Mouse (Mus musculus) liver, embryonic 16.5 days (tissue): ENCODE results near the gene Clcn2. TPM values are rescaled to one million over a fixed set of nuclear protein-coding genes. Genes with fewer than 3 reads are reported as not detected.

ENCODE experiments used
- ATAC-seq: fragments of 200-750 bp; cut with Nextera tagmentation; 2 replicates; pipeline ENCODE4 v1.8.0; 2017; ENCODE audit warnings: low read depth, mild to moderate bottlenecking, moderate number of reproducible peaks, moderate library complexity
- H3K27ac ChIP-seq: fragments of 300-500 bp; sonication (generic); 2 replicates; pipeline ENCODE4 v1.5.1; 2014; ENCODE audit warnings: mild to moderate bottlenecking, low read length
- H3K27me3 ChIP-seq: fragments of 300-500 bp; sonication (generic); 2 replicates; pipeline ENCODE4 v1.6.1; 2014; ENCODE audit warnings: low read depth, low read length, mixed read lengths; ENCODE audit not compliant: control insufficient read depth, insufficient read depth
- H3K36me3 ChIP-seq: fragments of 300-500 bp; sonication (generic); 2 replicates; pipeline ENCODE4 v1.6.1; 2014; ENCODE audit warnings: mild to moderate bottlenecking; ENCODE audit not compliant: control insufficient read depth, insufficient read depth
- H3K4me1 ChIP-seq: fragments of 300-500 bp; sonication (generic); 2 replicates; pipeline ENCODE4 v1.6.1; 2014; ENCODE audit warnings: low read depth, low read length, mixed read lengths; ENCODE audit not compliant: control insufficient read depth
- H3K4me2 ChIP-seq: fragments of 300-500 bp; sonication (generic); 2 replicates; pipeline ENCODE4 v1.6.1; 2014; ENCODE audit warnings: low read depth, low read length, mixed read lengths
- H3K4me3 ChIP-seq: fragments of 300-500 bp; sonication (generic); 2 replicates; pipeline ENCODE4 v1.5.1; 2014; ENCODE audit warnings: low read depth, mild to moderate bottlenecking, low read length
- H3K9ac ChIP-seq: fragments of 300-500 bp; sonication (generic); 2 replicates; pipeline ENCODE4 v1.6.1; 2014; ENCODE audit warnings: low read depth, low read length
- H3K9me3 ChIP-seq: fragments of 300-500 bp; sonication (generic); replicated peaks from 2 replicates; pipeline ENCODE4 v1.6.1; 2016; ENCODE audit warnings: low read length; ENCODE audit not compliant: control insufficient read depth
- WGBS: fragments of 180-500 bp; shearing (Covaris S2); extraction: QIAGEN DNeasy Blood & Tissue Kit; methylation state at CpG from one replicate; pipeline ENCODE4 v1.1.7; 2014; ENCODE audit not compliant: insufficient replicate concordance; 5-methylcytosine and 5-hydroxymethylcytosine counted together
- polyA plus RNA-seq: library from polyadenylated mRNA; unstranded; fragments of >200 nt; fragmentation: Nextera tagmentation; extraction: Ambion mirVana; gene quantifications from 2 replicates; pipeline ENCODE4 v1.2.1, GENCODE M21; 2015

The Clcn2 gene
- polyA plus RNA-seq, 1 experiment from 2014 or later: 11.5 TPM

- H3K36me3 ChIP-seq: peaks cover 48% of the 10 kb centered on the region
- no peak overlapping the region for H3K27ac ChIP-seq
- H3K9me3 ChIP-seq: no peaks in the 10 kb centered on the region
- H3K4me2 ChIP-seq: no peak overlapping the region
- ATAC-seq: no peak
- H3K9ac ChIP-seq: no peak overlapping the region
- no peak overlapping the region for H3K4me3 ChIP-seq
- peaks cover 17% of the 10 kb centered on the region for H3K4me1 ChIP-seq
- peaks cover 13% of the 10 kb centered on the region for H3K27me3 ChIP-seq
- WGBS: 45% methylated on average over 3 of the region's 3 CpGs
These were observed 26.8 kb downstream of the Clcn2 start for GRCm38 (mm10) chr16:20690774-20691173.

- Histone ChIP-seq H3K4me3 (peak overlapping the region; percentile 10; the same call in 1 of the 2 replicates), H3K4me2 (peak overlapping the region; percentile 46), H3K36me3 (peaks cover 71% of the 10 kb centered on the region), H3K4me1 (peaks cover 43% of the 10 kb centered on the region), H3K27me3 (no peaks in the 10 kb centered on the region), H3K27ac (peak overlapping the region; percentile 51), H3K9ac (peak overlapping the region; percentile 11; the same call in 1 of the 2 replicates), H3K9me3 (no peaks in the 10 kb centered on the region)
- WGBS: 53% methylated on average over 10 of the region's 10 CpGs
- peak; percentile 73 for ATAC-seq
These were observed 39.4 kb downstream of the Clcn2 start for GRCm38 (mm10) chr16:20677974-20678675.

GRCm38 (mm10) chr16:20677380-20677779 lies 40.2 kb downstream of the Clcn2 start:
- no peak for ATAC-seq
- peaks cover 44% of the 10 kb centered on the region for H3K4me1 ChIP-seq
- no peak overlapping the region for H3K4me2 ChIP-seq

GRCm38 (mm10) chr16:20676702-20677101 lies 40.8 kb downstream of the Clcn2 start:
- H3K9me3 ChIP-seq: no peaks in the 10 kb centered on the region
- H3K4me1 ChIP-seq: peaks cover 49% of the 10 kb centered on the region
- ATAC-seq: no peak
- 74% methylated on average over 4 of the region's 4 CpGs for WGBS
- H3K36me3 ChIP-seq: peaks cover 58% of the 10 kb centered on the region
- no peaks in the 10 kb centered on the region for H3K27me3 ChIP-seq
- H3K4me2 ChIP-seq: no peak overlapping the region
- no peak overlapping the region for H3K4me3 ChIP-seq
- H3K27ac ChIP-seq: no peak overlapping the region
- no peak overlapping the region for H3K9ac ChIP-seq

More at GRCm38 (mm10) chr16:20677380-20677779, 40.2 kb downstream of the Clcn2 start:
- no peak overlapping the region for H3K4me3 ChIP-seq
- H3K36me3 ChIP-seq: peaks cover 64% of the 10 kb centered on the region
- H3K27ac ChIP-seq: peak overlapping the region; percentile 25; the same call in 1 of the 2 replicates
- H3K9ac ChIP-seq: 0 out of 2 replicates have a peak overlapping the region, but pooled peaks have one; percentile 8
- no peaks in the 10 kb centered on the region for H3K9me3 ChIP-seq
- WGBS: 79% methylated on average over 5 of the region's 5 CpGs
- H3K27me3 ChIP-seq: no peaks in the 10 kb centered on the region

- H3K4me1 ChIP-seq: peaks cover 49% of the 10 kb centered on the region
- peak overlapping the region; percentile 93 for H3K4me3 ChIP-seq
- H3K9me3 ChIP-seq: no peaks in the 10 kb centered on the region
- ATAC-seq: no peak
- 0 out of 2 replicates have a peak overlapping the region, but pooled peaks have one; percentile 17 for H3K27ac ChIP-seq
- H3K36me3 ChIP-seq: peaks cover 45% of the 10 kb centered on the region
- WGBS: 84% methylated on average over 6 of the region's 6 CpGs
- H3K9ac ChIP-seq: 0 out of 2 replicates have a peak overlapping the region, but pooled peaks have one; percentile 16
- H3K4me2 ChIP-seq: peak overlapping the region; percentile 85
- no peaks in the 10 kb centered on the region for H3K27me3 ChIP-seq
These were observed 42.3 kb downstream of the Clcn2 start for GRCm38 (mm10) chr16:20675213-20675612.

- Histone ChIP-seq H3K4me1 (peaks cover 49% of the 10 kb centered on the region), H3K4me2 (peak overlapping the region; percentile 85), H3K27me3 (no peaks in the 10 kb centered on the region), H3K9me3 (no peaks in the 10 kb centered on the region), H3K9ac (peak overlapping the region; percentile 92), H3K27ac (peak overlapping the region; percentile 92), H3K4me3 (peak overlapping the region; percentile 93), H3K36me3 (peaks cover 32% of the 10 kb centered on the region)
- 2% methylated on average over 14 of the region's 14 CpGs for WGBS
- peak; percentile 73 for ATAC-seq
These were observed 43.7 kb downstream of the Clcn2 start for GRCm38 (mm10) chr16:20673706-20674303.

- WGBS: 0% methylated on average over 58 of the region's 78 CpGs
- Histone ChIP-seq H3K4me2 (peak overlapping the region; percentile 85), H3K36me3 (peaks cover 26% of the 10 kb centered on the region), H3K9me3 (no peaks in the 10 kb centered on the region), H3K27ac (peak overlapping the region; percentile 92), H3K4me1 (peaks cover 42% of the 10 kb centered on the region), H3K27me3 (no peaks in the 10 kb centered on the region), H3K4me3 (peak overlapping the region; percentile 93), H3K9ac (peak overlapping the region; percentile 92)
- ATAC-seq: peak; percentile 63
These were observed 44.4 kb downstream of the Clcn2 start for GRCm38 (mm10) chr16:20672965-20673705.

- WGBS: under 1% methylated on average over 38 of the region's 38 CpGs
- H3K27me3 ChIP-seq: no peaks in the 10 kb centered on the region
- peaks cover 36% of the 10 kb centered on the region for H3K4me1 ChIP-seq
- peaks cover 20% of the 10 kb centered on the region for H3K36me3 ChIP-seq
- ATAC-seq: peak; percentile 80
- H3K9ac ChIP-seq: peak overlapping the region; percentile 92
- no peaks in the 10 kb centered on the region for H3K9me3 ChIP-seq
- peak overlapping the region; percentile 85 for H3K4me2 ChIP-seq
- H3K4me3 ChIP-seq: peak overlapping the region; percentile 93
- peak overlapping the region; percentile 92 for H3K27ac ChIP-seq
These were observed 45.0 kb downstream of the Clcn2 start for GRCm38 (mm10) chr16:20672500-20672902.
